In the genomic region with DNA sequence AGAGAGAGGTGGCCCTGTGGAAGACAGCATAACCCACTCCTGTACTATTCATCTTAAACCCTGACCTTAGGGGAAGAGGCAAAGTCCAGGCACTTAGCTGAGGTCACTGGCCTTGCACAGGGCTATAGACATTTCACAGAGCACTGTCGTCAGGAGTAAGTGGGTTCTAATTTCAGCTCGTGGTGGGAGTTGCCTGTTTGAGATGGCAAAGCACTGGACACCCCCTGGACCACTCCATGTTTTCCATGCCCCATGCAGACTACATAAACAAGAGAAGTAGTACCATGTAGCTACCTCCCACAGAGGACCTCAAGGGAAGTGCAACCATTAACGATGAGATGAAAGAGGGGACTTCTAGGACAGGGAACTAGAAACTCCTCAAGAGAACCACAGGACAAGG, we compare ENCODE assay signal across 13 mouse cellular contexts.
"Had no signal": no experiment of that assay in that cellular context is flagged by ENCODE, and none has a peak within 500 bp of the region (broad histone marks: within the 10 kb centered on the region; RNA-seq: fewer than 3 reads in every experiment).

No protein-coding gene starts in this region.

- H3K9me3 ChIP-seq: megakaryocyte, embryonic 14.5 days; neural tube, embryonic 12.5 days; stomach, embryonic 15.5 days had no signal

- H3K4me2 ChIP-seq: lung, embryonic 14.5 days; midbrain, embryonic 11.5 days; neural tube, embryonic 12.5 days; stomach, embryonic 15.5 days had no signal

- H3K36me3 ChIP-seq: neural tube, embryonic 12.5 days; stomach, embryonic 15.5 days had no signal

- H3K9ac ChIP-seq: lung, embryonic 14.5 days; neural tube, embryonic 12.5 days; stomach, embryonic 15.5 days had no signal

- H3K4me1 ChIP-seq: megakaryocyte, embryonic 14.5 days; stomach, embryonic 15.5 days had no signal

- DNase-seq: lung, adult 18-20 months; lung, embryonic 14.5 days; lung, postnatal 10 days; lung, postnatal 4 days; right cerebral cortex, postnatal 14 days; thymus, adult 2 months; thymus, postnatal 25 days; thymus, postnatal 4 days had no signal

- H3K27ac ChIP-seq: neural tube, embryonic 12.5 days; stomach, embryonic 15.5 days; stomach, postnatal 0 days had no signal

- H3K27me3 ChIP-seq: megakaryocyte, embryonic 14.5 days; neural tube, embryonic 12.5 days; stomach, embryonic 15.5 days had no signal

- H3K4me3 ChIP-seq: megakaryocyte, embryonic 14.5 days; neural tube, embryonic 12.5 days; stomach, embryonic 15.5 days had no signal
